Mouse (Mus musculus): ENCODE data around the gene Olfr1411. TPM values are rescaled to one million over a fixed set of nuclear protein-coding genes. Genes with fewer than 3 reads are reported as not detected.

Gene Olfr1411
- polyA plus RNA-seq, 1 experiment: not detected

- Histone ChIP-seq H3K36me3 (ENCODE audit: control insufficient read depth, insufficient read depth) (no peaks in the 10 kb centered on the region), H3ac (ENCODE audit: control insufficient read depth, insufficient read length, low read depth) (no peak within 1 kb of the TSS), H3K79me2 (ENCODE audit: control insufficient read depth, insufficient read depth) (no peaks in the 10 kb centered on the region), H3K79me3 (ENCODE audit: low read depth) (no peaks in the 10 kb centered on the region), H3K27me3 (ENCODE audit: control insufficient read depth, insufficient read depth, insufficient read length) (peaks cover 36% of the 10 kb centered on the region), H3K4me3 (ENCODE audit: insufficient read depth, poor library complexity, severe bottlenecking) (no peak within 1 kb of the TSS)
- TF ChIP-seq CEBPB (IDR thresholded peaks at IDR 0.05; ENCODE audit: low read depth) (no peak), MYOD1 (IDR thresholded peaks at IDR 0.05; ENCODE audit: control insufficient read depth, insufficient read length, low read depth) (no peak), CTCF (IDR thresholded peaks at IDR 0.05; ENCODE audit: control insufficient read depth, insufficient read depth, insufficient read length) (no peak), USF1 (IDR thresholded peaks at IDR 0.05; ENCODE audit: low read depth) (no peak), MYOG (IDR thresholded peaks at IDR 0.05; ENCODE audit: control insufficient read depth, extremely low read depth, insufficient read length) (no peak), MAX (IDR thresholded peaks at IDR 0.05) (no peak), FOSL1 (IDR thresholded peaks at IDR 0.05; ENCODE audit: insufficient read depth, low read length, poor library complexity, severe bottlenecking) (no peak)
Measured at GRCm38 (mm10) chr1:92605482-92605881, 11.3 kb downstream of the Olfr1411 start, which contains the start of gene Olfr1410. Gene Olfr1410 (plus strand): TSS chr1:92605782.

DNA sequence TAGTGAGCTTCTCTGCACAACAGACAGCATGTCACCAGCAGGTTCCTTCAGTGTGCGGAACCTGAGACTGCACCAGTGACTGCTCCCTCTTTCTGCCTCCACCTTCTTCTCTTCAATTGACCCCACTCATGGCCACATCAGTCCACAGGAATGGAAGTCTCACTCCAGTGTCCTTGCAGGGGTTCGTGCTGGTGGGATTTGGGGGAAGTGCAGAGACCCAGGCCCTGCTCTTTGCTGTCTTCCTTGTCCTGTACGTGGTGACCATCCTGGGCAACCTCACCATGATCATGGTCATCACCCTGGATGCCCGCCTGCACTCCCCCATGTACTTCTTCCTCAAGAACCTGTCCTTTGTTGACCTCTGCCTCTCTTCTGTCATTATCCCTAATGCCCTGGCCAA, 13.5 kb downstream of the Olfr1411 start:
- Histone ChIP-seq H3K79me2 (ENCODE audit: control insufficient read depth, insufficient read depth) (no peaks in the 10 kb centered on the region), H3K36me3 (ENCODE audit: control insufficient read depth, insufficient read depth) (no peaks in the 10 kb centered on the region), H3K27me3 (ENCODE audit: control insufficient read depth, insufficient read depth, insufficient read length) (peaks cover 37% of the 10 kb centered on the region), H3K79me3 (ENCODE audit: low read depth) (no peaks in the 10 kb centered on the region), H3K4me3 (ENCODE audit: insufficient read depth, poor library complexity, severe bottlenecking) (no peak overlapping the region), H3ac (ENCODE audit: control insufficient read depth, insufficient read length, low read depth) (no peak overlapping the region)
- TF ChIP-seq MAX (IDR thresholded peaks at IDR 0.05) (no peak), USF1 (IDR thresholded peaks at IDR 0.05; ENCODE audit: low read depth) (no peak), MYOD1 (IDR thresholded peaks at IDR 0.05; ENCODE audit: control insufficient read depth, insufficient read length, low read depth) (no peak), MYOG (IDR thresholded peaks at IDR 0.05; ENCODE audit: control insufficient read depth, extremely low read depth, insufficient read length) (no peak), CEBPB (IDR thresholded peaks at IDR 0.05; ENCODE audit: low read depth) (no peak), FOSL1 (IDR thresholded peaks at IDR 0.05; ENCODE audit: insufficient read depth, low read length, poor library complexity, severe bottlenecking) (no peak), CTCF (IDR thresholded peaks at IDR 0.05; ENCODE audit: control insufficient read depth, insufficient read depth, insufficient read length) (no peak)

GRCm38 (mm10) chr1:92611008-92611407, 16.8 kb downstream of the Olfr1411 start:
- Histone ChIP-seq H3K27me3 (ENCODE audit: control insufficient read depth, insufficient read depth, insufficient read length) (peaks cover 27% of the 10 kb centered on the region), H3K36me3 (ENCODE audit: control insufficient read depth, insufficient read depth) (no peaks in the 10 kb centered on the region), H3ac (ENCODE audit: control insufficient read depth, insufficient read length, low read depth) (no peak overlapping the region), H3K79me2 (ENCODE audit: control insufficient read depth, insufficient read depth) (no peaks in the 10 kb centered on the region), H3K4me3 (ENCODE audit: insufficient read depth, poor library complexity, severe bottlenecking) (no peak overlapping the region), H3K79me3 (ENCODE audit: low read depth) (no peaks in the 10 kb centered on the region)
- TF ChIP-seq CEBPB (IDR thresholded peaks at IDR 0.05; ENCODE audit: low read depth) (no peak), MAX (IDR thresholded peaks at IDR 0.05) (no peak), MYOD1 (IDR thresholded peaks at IDR 0.05; ENCODE audit: control insufficient read depth, insufficient read length, low read depth) (no peak), USF1 (IDR thresholded peaks at IDR 0.05; ENCODE audit: low read depth) (no peak), CTCF (IDR thresholded peaks at IDR 0.05; ENCODE audit: control insufficient read depth, insufficient read depth, insufficient read length) (peak; percentile 46), MYOG (IDR thresholded peaks at IDR 0.05; ENCODE audit: control insufficient read depth, extremely low read depth, insufficient read length) (no peak), FOSL1 (IDR thresholded peaks at IDR 0.05; ENCODE audit: insufficient read depth, low read length, poor library complexity, severe bottlenecking) (no peak)

- Histone ChIP-seq H3K79me3 (ENCODE audit: low read depth) (no peaks in the 10 kb centered on the region), H3K4me3 (ENCODE audit: insufficient read depth, poor library complexity, severe bottlenecking) (no peak overlapping the region), H3K79me2 (ENCODE audit: control insufficient read depth, insufficient read depth) (no peaks in the 10 kb centered on the region), H3ac (ENCODE audit: control insufficient read depth, insufficient read length, low read depth) (no peak overlapping the region), H3K27me3 (ENCODE audit: control insufficient read depth, insufficient read depth, insufficient read length) (peaks cover 16% of the 10 kb centered on the region), H3K36me3 (ENCODE audit: control insufficient read depth, insufficient read depth) (no peaks in the 10 kb centered on the region)
- TF ChIP-seq FOSL1 (IDR thresholded peaks at IDR 0.05; ENCODE audit: insufficient read depth, low read length, poor library complexity, severe bottlenecking): no peak
- TF ChIP-seq MYOD1 (IDR thresholded peaks at IDR 0.05; ENCODE audit: control insufficient read depth, insufficient read length, low read depth): no peak
- TF ChIP-seq MYOG (IDR thresholded peaks at IDR 0.05; ENCODE audit: control insufficient read depth, extremely low read depth, insufficient read length): no peak
- no peak for TF ChIP-seq USF1 (IDR thresholded peaks at IDR 0.05; ENCODE audit: low read depth)
- no peak for TF ChIP-seq CTCF (IDR thresholded peaks at IDR 0.05; ENCODE audit: control insufficient read depth, insufficient read depth, insufficient read length)
- no peak for TF ChIP-seq MAX (IDR thresholded peaks at IDR 0.05)
- TF ChIP-seq CEBPB (IDR thresholded peaks at IDR 0.05; ENCODE audit: low read depth): no peak
Measured at GRCm38 (mm10) chr1:92613175-92613574, 19.0 kb downstream of the Olfr1411 start.

- Histone ChIP-seq H3K4me3 (ENCODE audit: insufficient read depth, poor library complexity, severe bottlenecking) (no peak overlapping the region), H3K27me3 (ENCODE audit: control insufficient read depth, insufficient read depth, insufficient read length) (peaks cover 6% of the 10 kb centered on the region), H3K36me3 (ENCODE audit: control insufficient read depth, insufficient read depth) (no peaks in the 10 kb centered on the region), H3K79me3 (ENCODE audit: low read depth) (no peaks in the 10 kb centered on the region), H3ac (ENCODE audit: control insufficient read depth, insufficient read length, low read depth) (no peak overlapping the region), H3K79me2 (ENCODE audit: control insufficient read depth, insufficient read depth) (no peaks in the 10 kb centered on the region)
- peak; percentile 12 for TF ChIP-seq CTCF (IDR thresholded peaks at IDR 0.05; ENCODE audit: control insufficient read depth, insufficient read depth, insufficient read length)
- no peak for TF ChIP-seq MYOD1 (IDR thresholded peaks at IDR 0.05; ENCODE audit: control insufficient read depth, insufficient read length, low read depth)
Measured at GRCm38 (mm10) chr1:92614516-92614915, 20.3 kb downstream of the Olfr1411 start.

- Histone ChIP-seq H3K79me2 (ENCODE audit: control insufficient read depth, insufficient read depth) (no peaks in the 10 kb centered on the region), H3K27me3 (ENCODE audit: control insufficient read depth, insufficient read depth, insufficient read length) (no peaks in the 10 kb centered on the region), H3ac (ENCODE audit: control insufficient read depth, insufficient read length, low read depth) (no peak overlapping the region), H3K79me3 (ENCODE audit: low read depth) (no peaks in the 10 kb centered on the region), H3K4me3 (ENCODE audit: insufficient read depth, poor library complexity, severe bottlenecking) (no peak overlapping the region), H3K36me3 (ENCODE audit: control insufficient read depth, insufficient read depth) (no peaks in the 10 kb centered on the region)
- peak; percentile 95 for TF ChIP-seq FOSL1 (IDR thresholded peaks at IDR 0.05; ENCODE audit: insufficient read depth, low read length, poor library complexity, severe bottlenecking)
- peak; percentile 16 for TF ChIP-seq USF1 (IDR thresholded peaks at IDR 0.05; ENCODE audit: low read depth)
- TF ChIP-seq MYOG (IDR thresholded peaks at IDR 0.05; ENCODE audit: control insufficient read depth, extremely low read depth, insufficient read length): no peak
Measured at GRCm38 (mm10) chr1:92616046-92616445, 21.8 kb downstream of the Olfr1411 start.
